Mouse (Mus musculus): ENCODE measurements around the gene Epha3.

GRCm38 (mm10) chr16:63642641-63643040, 221.3 kb downstream of the Epha3 start:
- TF ChIP-seq CTCF (IDR thresholded peaks at IDR 0.05; ENCODE audit: low read depth), result no peak
- no peak for TF ChIP-seq EP300 (IDR thresholded peaks at IDR 0.05; ENCODE audit: low read depth)

Measured in liver, postnatal 0 days (tissue).